Mouse (Mus musculus): ENCODE measurements at regions not wholly inside any gene's neighbourhood (a gene's known extent, or its start where the extent isn't known, plus 50 kb on each side); places are given as distances from the start of the nearest gene placed in this dataset.
"Not testable (repeated sequence)": the region's sequence is repeated elsewhere in the genome, so short reads cannot be mapped to it uniquely, and the experiment has no call there.

DNA sequence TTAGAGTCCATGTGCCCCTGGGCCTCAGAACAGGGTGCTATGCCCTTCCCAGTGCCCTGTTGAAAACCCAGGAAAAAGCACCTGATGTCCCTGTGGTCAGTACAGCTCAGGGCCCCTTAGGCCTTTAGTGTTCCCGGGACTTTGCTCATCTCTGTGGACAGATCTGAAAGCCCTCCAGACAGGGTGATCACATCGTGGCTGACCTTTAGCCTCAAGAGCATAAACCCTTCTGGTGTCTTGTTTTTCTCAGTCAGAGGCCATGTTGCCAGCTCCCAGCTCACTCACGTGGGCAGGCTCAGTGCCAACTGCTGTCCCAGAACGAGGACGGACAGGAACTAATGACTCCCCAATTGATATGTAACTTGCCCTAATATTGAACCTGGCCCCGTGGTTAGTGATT lies 275.8 kb upstream of the Maf start:
- DNase-seq (ENCODE audit: low spot score), result no peak
- H3K27me3 ChIP-seq (ENCODE audit: control insufficient read depth, insufficient read depth, low read length), result no peaks in the 10 kb centered on the region
- H3K9me3 ChIP-seq (replicated peaks; ENCODE audit: control insufficient read depth, low read length), result no peaks in the 10 kb centered on the region
- no peak overlapping the region for H3K27ac ChIP-seq (replicated peaks; ENCODE audit: low read depth, low read length)
- H3K36me3 ChIP-seq (replicated peaks; ENCODE audit: control insufficient read depth, insufficient read depth, low read depth, low read length), result no peaks in the 10 kb centered on the region
- H3K4me1 ChIP-seq (ENCODE audit: control insufficient read depth, insufficient read depth, low read length), result no peaks in the 10 kb centered on the region
- H3K9ac ChIP-seq (replicated peaks; ENCODE audit: low read length), result no peak overlapping the region
- no peak overlapping the region for H3K4me3 ChIP-seq (ENCODE audit: low read depth, low read length)
- H3K4me2 ChIP-seq (ENCODE audit: low read depth, low read length), result no peak overlapping the region
- no peak for ATAC-seq (replicated peaks; ENCODE audit: insufficient number of reproducible peaks, low FRiP score, low TSS enrichment, low read depth)
- WGBS, result 80% methylated on average over 6 of the region's 6 CpGs

DNA sequence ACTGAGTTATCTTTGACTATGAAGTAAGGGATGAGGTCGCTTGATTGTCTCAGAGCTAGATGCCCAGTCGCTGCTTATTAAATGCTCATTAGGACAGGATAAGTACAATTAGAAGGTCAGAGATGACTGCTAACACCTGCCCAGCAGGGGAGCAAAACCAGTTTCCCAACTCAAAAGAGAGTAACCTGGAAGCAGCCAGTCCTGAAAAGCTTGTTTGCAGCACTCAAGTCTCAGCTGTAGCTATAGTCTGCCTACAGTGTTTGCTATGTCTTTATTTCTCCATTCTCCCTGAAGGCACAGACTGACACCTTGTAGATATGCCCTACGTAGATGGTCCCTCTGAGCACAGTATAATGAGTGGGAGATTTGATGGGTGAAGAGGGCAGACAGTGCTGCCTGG lies 274.7 kb upstream of the Maf start:
- no peaks in the 10 kb centered on the region for H3K27me3 ChIP-seq (ENCODE audit: control insufficient read depth, insufficient read depth, low read length)
- ATAC-seq (replicated peaks; ENCODE audit: insufficient number of reproducible peaks, low FRiP score, low TSS enrichment, low read depth), result no peak
- DNase-seq (ENCODE audit: low spot score), result peak; percentile 15
- 72% methylated on average over 3 of the region's 3 CpGs for WGBS
- H3K4me1 ChIP-seq (ENCODE audit: control insufficient read depth, insufficient read depth, low read length), result no peaks in the 10 kb centered on the region
- no peak overlapping the region for H3K4me2 ChIP-seq (ENCODE audit: low read depth, low read length)
- no peaks in the 10 kb centered on the region for H3K9me3 ChIP-seq (replicated peaks; ENCODE audit: control insufficient read depth, low read length)
- H3K36me3 ChIP-seq (replicated peaks; ENCODE audit: control insufficient read depth, insufficient read depth, low read depth, low read length), result no peaks in the 10 kb centered on the region
- H3K27ac ChIP-seq (replicated peaks; ENCODE audit: low read depth, low read length), result no peak overlapping the region
- no peak overlapping the region for H3K4me3 ChIP-seq (ENCODE audit: low read depth, low read length)
- H3K9ac ChIP-seq (replicated peaks; ENCODE audit: low read length), result no peak overlapping the region

DNA sequence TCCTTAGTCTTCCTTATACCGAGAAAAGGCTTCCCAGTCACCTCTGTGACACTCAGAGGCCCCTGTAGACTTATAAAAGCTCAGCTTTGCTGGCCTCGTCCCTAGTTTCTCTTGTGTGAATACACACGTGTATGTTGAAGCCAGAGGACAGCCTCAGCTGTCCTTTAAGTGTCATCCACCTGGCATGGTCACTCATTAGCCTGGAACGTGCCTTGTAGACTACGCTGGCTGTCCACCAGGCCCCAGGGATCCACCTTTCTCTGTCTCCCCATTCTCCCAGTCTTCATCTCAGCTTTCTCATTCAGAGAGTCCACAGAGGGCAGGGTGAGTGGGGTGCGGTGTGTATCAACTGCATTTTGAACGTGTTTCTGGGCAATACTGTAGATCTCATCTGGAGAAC lies 273.8 kb upstream of the Maf start:
- Histone ChIP-seq H3K4me1 (ENCODE audit: control insufficient read depth, insufficient read depth, low read length) (no peaks in the 10 kb centered on the region), H3K4me3 (ENCODE audit: low read depth, low read length) (no peak overlapping the region), H3K9ac (replicated peaks; ENCODE audit: low read length) (no peak overlapping the region), H3K4me2 (ENCODE audit: low read depth, low read length) (no peak overlapping the region), H3K27ac (replicated peaks; ENCODE audit: low read depth, low read length) (no peak overlapping the region), H3K36me3 (replicated peaks; ENCODE audit: control insufficient read depth, insufficient read depth, low read depth, low read length) (no peaks in the 10 kb centered on the region), H3K27me3 (ENCODE audit: control insufficient read depth, insufficient read depth, low read length) (no peaks in the 10 kb centered on the region), H3K9me3 (replicated peaks; ENCODE audit: control insufficient read depth, low read length) (no peaks in the 10 kb centered on the region)
- no peak for ATAC-seq (replicated peaks; ENCODE audit: insufficient number of reproducible peaks, low FRiP score, low TSS enrichment, low read depth)
- WGBS, result 87% methylated on average over 7 of the region's 7 CpGs
- no peak for DNase-seq (ENCODE audit: low spot score)

DNA sequence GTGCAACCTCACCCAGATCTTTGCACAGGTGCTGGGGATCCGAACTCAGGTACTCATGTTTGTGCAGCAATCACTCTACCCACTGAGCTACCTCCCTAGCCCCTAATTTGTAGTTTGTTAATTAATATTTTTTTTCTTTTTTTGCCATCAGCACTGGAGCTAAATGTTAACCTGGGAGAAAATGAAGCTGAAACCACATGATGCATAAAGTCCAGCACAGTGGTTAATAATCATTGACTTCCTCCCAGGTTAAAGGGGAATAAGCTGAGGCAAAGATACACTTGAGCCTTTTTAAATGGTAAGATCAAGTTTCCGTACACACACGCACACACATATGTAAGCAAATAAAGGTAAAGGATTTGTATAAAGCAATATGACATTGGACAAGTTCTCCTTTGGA lies 273.0 kb upstream of the Maf start:
- WGBS, result 89% methylated on average over 3 of the region's 3 CpGs
- no peak overlapping the region for H3K9ac ChIP-seq (replicated peaks; ENCODE audit: low read length)
- no peak overlapping the region for H3K4me3 ChIP-seq (ENCODE audit: low read depth, low read length)
- H3K27me3 ChIP-seq (ENCODE audit: control insufficient read depth, insufficient read depth, low read length), result no peaks in the 10 kb centered on the region
- no peaks in the 10 kb centered on the region for H3K4me1 ChIP-seq (ENCODE audit: control insufficient read depth, insufficient read depth, low read length)
- DNase-seq (ENCODE audit: low spot score) (no peak), ATAC-seq (replicated peaks; ENCODE audit: insufficient number of reproducible peaks, low FRiP score, low TSS enrichment, low read depth) (no peak)
- no peak overlapping the region for H3K27ac ChIP-seq (replicated peaks; ENCODE audit: low read depth, low read length)
- no peaks in the 10 kb centered on the region for H3K36me3 ChIP-seq (replicated peaks; ENCODE audit: control insufficient read depth, insufficient read depth, low read depth, low read length)
- H3K4me2 ChIP-seq (ENCODE audit: low read depth, low read length), result no peak overlapping the region
- H3K9me3 ChIP-seq (replicated peaks; ENCODE audit: control insufficient read depth, low read length), result no peaks in the 10 kb centered on the region

DNA sequence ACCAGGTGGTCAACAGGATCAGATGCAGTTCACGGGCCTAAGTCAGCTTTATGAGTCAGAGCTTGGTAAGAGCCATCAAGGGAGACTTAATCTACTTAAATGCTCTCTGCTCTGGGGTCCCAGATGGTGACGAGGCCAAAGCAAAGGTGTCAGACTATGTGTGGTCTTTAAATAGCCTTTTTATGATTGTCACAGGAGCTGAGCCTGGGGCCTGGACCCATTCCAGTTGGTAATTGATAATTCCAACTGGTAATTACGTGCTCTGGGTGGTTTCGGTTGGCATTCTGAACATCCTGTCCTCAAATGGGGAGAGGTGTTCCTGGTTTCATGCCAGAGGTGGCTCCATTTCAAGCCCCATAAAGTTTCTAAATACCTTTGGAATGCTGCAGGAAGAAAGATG lies 269.6 kb upstream of the Maf start:
- Histone ChIP-seq H3K4me1 (ENCODE audit: control insufficient read depth, insufficient read depth, low read length) (no peaks in the 10 kb centered on the region), H3K36me3 (replicated peaks; ENCODE audit: control insufficient read depth, insufficient read depth, low read depth, low read length) (no peaks in the 10 kb centered on the region), H3K4me2 (ENCODE audit: low read depth, low read length) (no peak overlapping the region), H3K9me3 (replicated peaks; ENCODE audit: control insufficient read depth, low read length) (no peaks in the 10 kb centered on the region), H3K9ac (replicated peaks; ENCODE audit: low read length) (no peak overlapping the region), H3K27me3 (ENCODE audit: control insufficient read depth, insufficient read depth, low read length) (no peaks in the 10 kb centered on the region), H3K4me3 (ENCODE audit: low read depth, low read length) (no peak overlapping the region), H3K27ac (replicated peaks; ENCODE audit: low read depth, low read length) (no peak overlapping the region)
- ATAC-seq (replicated peaks; ENCODE audit: insufficient number of reproducible peaks, low FRiP score, low TSS enrichment, low read depth) (no peak), DNase-seq (ENCODE audit: low spot score) (no peak)
- WGBS, result 76% methylated on average over 4 of the region's 4 CpGs

DNA sequence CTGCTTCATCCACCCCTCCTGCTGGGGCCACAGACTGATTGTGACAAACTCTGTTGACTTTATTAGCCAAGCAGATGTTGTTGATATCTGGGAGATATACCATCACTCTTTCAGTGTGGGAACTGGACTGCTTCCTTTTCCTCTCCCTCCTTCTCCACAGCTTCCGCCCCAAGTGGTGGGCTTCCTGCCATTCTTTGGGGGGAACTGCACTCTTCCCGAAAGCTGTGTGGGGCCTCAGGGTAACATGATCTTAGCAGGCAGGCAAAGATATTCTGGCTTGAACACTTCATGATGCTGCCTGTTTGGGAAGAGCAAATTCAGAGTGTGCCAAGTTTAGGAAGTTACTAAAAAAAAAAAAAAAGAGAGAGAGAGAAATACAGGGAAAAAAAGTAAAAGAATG lies 267.1 kb upstream of the Maf start:
- H3K27ac ChIP-seq (replicated peaks; ENCODE audit: low read depth, low read length), result no peak overlapping the region
- no peaks in the 10 kb centered on the region for H3K27me3 ChIP-seq (ENCODE audit: control insufficient read depth, insufficient read depth, low read length)
- H3K9me3 ChIP-seq (replicated peaks; ENCODE audit: control insufficient read depth, low read length), result no peaks in the 10 kb centered on the region
- no peak overlapping the region for H3K9ac ChIP-seq (replicated peaks; ENCODE audit: low read length)
- H3K4me1 ChIP-seq (ENCODE audit: control insufficient read depth, insufficient read depth, low read length), result no peaks in the 10 kb centered on the region
- WGBS, result 45% methylated on average over 2 of the region's 2 CpGs
- ATAC-seq (replicated peaks; ENCODE audit: insufficient number of reproducible peaks, low FRiP score, low TSS enrichment, low read depth) (no peak), DNase-seq (ENCODE audit: low spot score) (no peak)
- H3K4me3 ChIP-seq (ENCODE audit: low read depth, low read length), result no peak overlapping the region
- H3K36me3 ChIP-seq (replicated peaks; ENCODE audit: control insufficient read depth, insufficient read depth, low read depth, low read length), result no peaks in the 10 kb centered on the region
- no peak overlapping the region for H3K4me2 ChIP-seq (ENCODE audit: low read depth, low read length)

DNA sequence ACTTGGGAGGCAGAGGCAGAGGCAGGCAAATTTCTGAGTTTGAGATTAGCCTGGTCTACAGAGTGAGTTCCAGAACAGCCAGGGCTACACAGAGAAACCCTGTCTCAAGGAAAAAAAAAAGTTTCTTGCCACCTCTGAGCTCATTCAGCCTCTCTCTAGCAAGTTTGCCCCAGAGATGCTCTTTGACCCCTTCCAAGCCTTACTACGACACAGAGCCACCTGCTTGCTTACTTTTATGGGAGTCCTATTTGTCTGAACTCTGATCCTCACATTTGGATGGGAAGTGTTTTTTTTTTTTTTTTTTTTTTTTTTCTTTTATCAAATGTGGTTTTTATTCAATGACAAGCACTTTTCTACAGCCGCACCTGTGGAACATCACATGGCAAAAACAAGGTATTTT lies 263.8 kb upstream of the Maf start:
- H3K4me2 ChIP-seq (ENCODE audit: low read depth, low read length); H3K9me3 ChIP-seq (replicated peaks; ENCODE audit: control insufficient read depth, low read length); H3K4me1 ChIP-seq (ENCODE audit: control insufficient read depth, insufficient read depth, low read length); H3K36me3 ChIP-seq (replicated peaks; ENCODE audit: control insufficient read depth, insufficient read depth, low read depth, low read length); DNase-seq (ENCODE audit: low spot score); H3K27ac ChIP-seq (replicated peaks; ENCODE audit: low read depth, low read length); H3K4me3 ChIP-seq (ENCODE audit: low read depth, low read length); H3K27me3 ChIP-seq (ENCODE audit: control insufficient read depth, insufficient read depth, low read length); ATAC-seq (replicated peaks; ENCODE audit: insufficient number of reproducible peaks, low FRiP score, low TSS enrichment, low read depth); H3K9ac ChIP-seq (replicated peaks; ENCODE audit: low read length): not testable (repeated sequence)
- 76% methylated on average over 2 of the region's 2 CpGs for WGBS

DNA sequence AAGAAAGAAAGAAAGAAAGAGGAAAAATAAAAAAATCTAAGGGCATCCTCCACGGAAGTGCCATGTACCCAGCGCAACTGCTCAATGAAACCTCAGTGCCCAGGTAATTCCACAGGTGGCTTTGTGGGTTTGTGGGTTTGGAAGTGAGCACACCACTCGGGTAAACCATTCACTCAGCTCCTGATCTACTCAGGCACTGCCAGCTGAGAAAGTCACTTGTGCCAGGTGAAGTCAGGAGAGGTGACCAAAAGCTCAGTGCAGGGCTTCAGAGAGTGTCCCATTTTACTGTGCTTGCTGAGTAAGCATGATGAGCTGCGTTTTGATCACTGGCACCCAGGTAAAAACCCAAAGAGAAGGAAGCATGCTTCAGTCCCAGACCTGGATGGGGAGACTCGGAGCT lies 260.5 kb upstream of the Maf start:
- ATAC-seq (replicated peaks; ENCODE audit: insufficient number of reproducible peaks, low FRiP score, low TSS enrichment, low read depth) (no peak), DNase-seq (ENCODE audit: low spot score) (no peak)
- no peak overlapping the region for H3K27ac ChIP-seq (replicated peaks; ENCODE audit: low read depth, low read length)
- H3K27me3 ChIP-seq (ENCODE audit: control insufficient read depth, insufficient read depth, low read length), result no peaks in the 10 kb centered on the region
- 79% methylated on average over 5 of the region's 5 CpGs for WGBS
- H3K9ac ChIP-seq (replicated peaks; ENCODE audit: low read length), result no peak overlapping the region
- no peak overlapping the region for H3K4me3 ChIP-seq (ENCODE audit: low read depth, low read length)
- no peaks in the 10 kb centered on the region for H3K4me1 ChIP-seq (ENCODE audit: control insufficient read depth, insufficient read depth, low read length)
- H3K9me3 ChIP-seq (replicated peaks; ENCODE audit: control insufficient read depth, low read length), result no peaks in the 10 kb centered on the region
- H3K36me3 ChIP-seq (replicated peaks; ENCODE audit: control insufficient read depth, insufficient read depth, low read depth, low read length), result no peaks in the 10 kb centered on the region
- H3K4me2 ChIP-seq (ENCODE audit: low read depth, low read length), result no peak overlapping the region

DNA sequence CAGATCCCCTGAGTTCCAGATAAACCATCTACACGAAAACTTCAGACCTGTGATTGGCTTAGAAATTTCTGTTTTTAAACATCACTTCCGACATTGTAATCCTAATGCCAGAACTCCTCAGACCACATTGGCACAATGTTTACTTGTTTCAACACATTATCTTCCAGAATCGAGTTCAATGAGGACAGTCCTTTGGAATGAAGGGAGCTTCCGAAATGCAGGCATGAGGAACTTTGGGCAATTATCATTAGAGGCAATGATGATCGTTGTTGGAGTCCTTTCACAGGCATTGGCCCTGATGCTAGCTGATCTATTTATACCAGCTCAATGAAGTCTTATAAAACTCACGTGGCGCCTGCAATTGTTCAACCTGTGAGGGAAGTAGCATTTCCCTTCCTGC lies 258.4 kb upstream of the Maf start:
- no peaks in the 10 kb centered on the region for H3K36me3 ChIP-seq (replicated peaks; ENCODE audit: control insufficient read depth, insufficient read depth, low read depth, low read length)
- 87% methylated on average over 7 of the region's 7 CpGs for WGBS
- no peaks in the 10 kb centered on the region for H3K4me1 ChIP-seq (ENCODE audit: control insufficient read depth, insufficient read depth, low read length)
- no peak overlapping the region for H3K4me2 ChIP-seq (ENCODE audit: low read depth, low read length)
- ATAC-seq (replicated peaks; ENCODE audit: insufficient number of reproducible peaks, low FRiP score, low TSS enrichment, low read depth) (no peak), DNase-seq (ENCODE audit: low spot score) (no peak)
- H3K9me3 ChIP-seq (replicated peaks; ENCODE audit: control insufficient read depth, low read length), result no peaks in the 10 kb centered on the region
- no peak overlapping the region for H3K4me3 ChIP-seq (ENCODE audit: low read depth, low read length)
- H3K27ac ChIP-seq (replicated peaks; ENCODE audit: low read depth, low read length), result no peak overlapping the region
- no peaks in the 10 kb centered on the region for H3K27me3 ChIP-seq (ENCODE audit: control insufficient read depth, insufficient read depth, low read length)
- no peak overlapping the region for H3K9ac ChIP-seq (replicated peaks; ENCODE audit: low read length)

All from embryonic facial prominence, embryonic 11.5 days (tissue).